Mouse (Mus musculus): ENCODE data around the gene 1700011L22Rik. TPM values are rescaled to one million over a fixed set of nuclear protein-coding genes. Genes with fewer than 3 reads are reported as not detected.

Gene 1700011L22Rik
- not detected for polyA plus RNA-seq (2015; fragmentation: Illumina TruSeq; extraction: RNeasy Lipid Tissue Mini Kit (QIAGEN cat#74804); ENCODE audit: insufficient read depth, low read depth, low replicate concordance)

GRCm38 (mm10) chr8:79248470-79248869 lies at the start of gene 1700011L22Rik:
Gene 1700011L22Rik, minus strand, starts transcription at chr8:79248570.

GRCm38 (mm10) chr8:79294610-79295275 lies 46.4 kb upstream of the 1700011L22Rik start, which contains the start of gene Mmaa:
Gene Mmaa, minus strand, starts transcription at chr8:79294937.

Other genes with a start within 250 kb of the 1700011L22Rik start
- 1.2 TPM for gene Zfp827, start 220.1 kb downstream of the 1700011L22Rik start, polyA plus RNA-seq (2015; fragmentation: Illumina TruSeq; extraction: RNeasy Lipid Tissue Mini Kit (QIAGEN cat#74804); ENCODE audit: insufficient read depth, low read depth, low replicate concordance)
- 8.3 TPM for gene Mmaa, start 46.4 kb upstream of the 1700011L22Rik start, polyA plus RNA-seq (2015; fragmentation: Illumina TruSeq; extraction: RNeasy Lipid Tissue Mini Kit (QIAGEN cat#74804); ENCODE audit: insufficient read depth, low read depth, low replicate concordance)
- 4.0 TPM for gene Smad1, start 150.9 kb upstream of the 1700011L22Rik start, polyA plus RNA-seq (2015; fragmentation: Illumina TruSeq; extraction: RNeasy Lipid Tissue Mini Kit (QIAGEN cat#74804); ENCODE audit: insufficient read depth, low read depth, low replicate concordance)